Mouse (Mus musculus) layer of hippocampus, adult 18-20 months (tissue): Measurements from ENCODE around the gene Tssk4. TPM values are rescaled to one million over a fixed set of nuclear protein-coding genes. Genes with fewer than 3 reads are reported as not detected.
A peak's percentile ranks its signal among the peaks of the same experiment; 100 is the strongest.

Experiments
- DNase-seq, 2 experiments: peaks; one replicate each; pipeline ENCODE4 v3.0.0; 2022; ENCODE audit warnings: low spot score in 2 of 2
- long read RNA-seq: library from polyadenylated mRNA; stranded (forward); transcript quantifications from one replicate; pipeline ENCODE4 v2.0.0, GENCODE M21; 2021
- total RNA-seq, 2 experiments: library from RNA; stranded (reverse); gene quantifications; 2 replicates each; pipeline ENCODE4 v1.2.3; 2021

Tssk4 gene
- 1 to 10 TPM in 1 of 2 experiments, under 1 TPM in 1; 0.79 to 1.2 TPM for total RNA-seq
- long read RNA-seq, result 0 reads

DNA sequence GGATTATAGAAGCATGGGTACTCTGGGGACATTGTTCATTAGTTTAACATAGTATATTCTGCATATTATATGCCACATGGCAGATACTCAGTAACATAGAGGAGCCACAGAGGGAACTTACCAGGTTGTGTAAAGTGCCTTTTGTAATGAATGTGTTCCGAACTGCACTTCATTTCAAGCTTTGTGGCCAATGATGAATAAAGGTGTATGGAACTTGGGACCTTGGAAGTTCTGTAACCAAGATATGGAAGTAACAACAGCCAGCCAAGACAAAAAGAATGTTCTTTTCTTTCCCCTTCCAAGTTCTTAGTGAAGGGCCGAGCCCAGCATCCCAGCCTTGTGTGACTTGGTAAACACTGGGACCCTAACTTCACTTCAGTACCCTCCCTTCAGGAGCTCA lies at the start of gene Tssk4:
Gene Tssk4, plus strand, starts transcription at position 301 of the 400 bp plus-strand sequence.
- DNase-seq, result no peak

DNA sequence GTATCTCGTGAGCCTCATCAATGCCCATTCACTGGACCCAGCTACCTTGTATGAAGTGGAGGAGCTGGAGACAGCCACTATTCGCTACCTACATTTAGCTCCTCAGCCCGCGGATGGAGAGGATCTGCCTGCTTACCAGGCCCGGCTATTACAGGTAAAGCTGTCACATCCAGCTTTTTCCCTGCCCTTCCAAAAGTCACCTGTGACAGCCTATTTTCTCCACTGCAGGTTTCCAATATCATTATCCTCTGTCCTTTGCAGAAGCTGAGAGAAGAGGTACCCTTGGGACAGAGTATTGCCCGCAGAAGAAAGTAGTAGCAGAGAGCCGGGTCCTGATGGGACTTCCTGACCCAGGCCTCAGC lies 46.7 kb upstream of the Tssk4 start, which contains the start of gene Irf9:
Gene Irf9, plus strand, starts transcription at position 301 of the 362 bp plus-strand sequence.
- DNase-seq, result no peak

DNA sequence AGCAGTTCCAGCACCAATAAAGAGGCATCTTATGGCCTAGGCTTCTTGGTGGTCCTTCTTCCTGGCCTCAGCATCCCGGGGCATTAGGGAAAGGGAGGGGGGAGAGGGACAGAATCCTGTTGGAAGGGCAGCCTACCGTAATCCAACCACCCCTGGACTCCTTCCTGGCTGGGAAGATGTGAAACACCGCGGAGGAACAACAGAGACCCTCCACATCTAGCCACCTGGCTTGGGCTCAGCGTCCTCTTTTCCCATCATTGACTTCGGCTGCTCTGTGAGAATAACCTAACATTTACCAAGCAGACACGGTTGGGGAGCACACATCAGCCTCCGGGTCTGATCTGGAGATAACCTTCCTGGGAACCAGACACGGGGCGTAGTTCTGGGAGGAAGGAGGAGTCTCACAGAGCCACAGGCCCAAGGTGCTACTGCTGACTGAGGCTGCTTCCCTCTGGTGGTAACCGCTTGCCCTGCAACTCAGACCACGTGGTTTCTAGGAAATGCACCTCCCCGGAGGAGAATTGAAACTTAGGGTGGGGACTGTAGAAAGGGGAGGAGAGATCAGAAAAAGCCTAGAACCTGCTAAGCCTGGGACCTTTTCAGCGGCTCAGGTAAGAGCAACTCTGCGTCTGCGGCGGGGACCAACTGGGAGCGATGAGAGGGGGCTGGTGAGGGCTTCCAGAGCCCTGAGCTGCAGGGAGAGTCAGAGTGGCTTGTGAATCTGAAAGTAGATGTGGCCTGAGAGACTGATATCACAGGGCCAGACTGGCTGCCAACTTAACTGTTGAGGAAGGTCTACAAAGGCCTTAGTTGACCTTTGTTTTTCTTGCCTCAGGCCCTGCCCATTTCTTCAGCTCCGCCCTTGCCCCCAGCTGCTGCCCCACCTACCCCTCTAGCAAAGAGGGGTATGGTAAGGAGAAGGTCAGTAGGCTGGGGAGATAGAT lies 46.1 kb upstream of the Tssk4 start:
- peak; percentile 80 to 90 for DNase-seq

DNA sequence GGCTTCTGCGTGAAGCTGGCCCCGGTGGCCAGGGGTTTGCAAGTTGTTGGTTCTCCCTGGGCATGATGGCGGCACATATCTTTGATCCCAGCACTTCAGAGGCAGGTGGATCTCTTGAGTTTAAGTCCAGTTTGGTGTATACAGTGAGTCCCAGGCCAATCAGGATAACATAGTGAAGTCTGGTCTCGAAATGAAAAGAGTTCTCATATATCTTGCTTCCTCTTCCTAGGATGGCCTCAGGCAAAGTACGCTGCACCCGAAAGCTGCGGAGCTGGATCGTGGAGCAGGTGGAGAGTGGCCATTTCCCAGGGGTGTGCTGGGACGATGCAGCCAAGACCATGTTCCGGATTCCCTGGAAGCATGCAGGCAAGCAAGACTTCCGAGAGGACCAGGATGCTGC lies 45.2 kb upstream of the Tssk4 start:
- DNase-seq, result no peak

DNA sequence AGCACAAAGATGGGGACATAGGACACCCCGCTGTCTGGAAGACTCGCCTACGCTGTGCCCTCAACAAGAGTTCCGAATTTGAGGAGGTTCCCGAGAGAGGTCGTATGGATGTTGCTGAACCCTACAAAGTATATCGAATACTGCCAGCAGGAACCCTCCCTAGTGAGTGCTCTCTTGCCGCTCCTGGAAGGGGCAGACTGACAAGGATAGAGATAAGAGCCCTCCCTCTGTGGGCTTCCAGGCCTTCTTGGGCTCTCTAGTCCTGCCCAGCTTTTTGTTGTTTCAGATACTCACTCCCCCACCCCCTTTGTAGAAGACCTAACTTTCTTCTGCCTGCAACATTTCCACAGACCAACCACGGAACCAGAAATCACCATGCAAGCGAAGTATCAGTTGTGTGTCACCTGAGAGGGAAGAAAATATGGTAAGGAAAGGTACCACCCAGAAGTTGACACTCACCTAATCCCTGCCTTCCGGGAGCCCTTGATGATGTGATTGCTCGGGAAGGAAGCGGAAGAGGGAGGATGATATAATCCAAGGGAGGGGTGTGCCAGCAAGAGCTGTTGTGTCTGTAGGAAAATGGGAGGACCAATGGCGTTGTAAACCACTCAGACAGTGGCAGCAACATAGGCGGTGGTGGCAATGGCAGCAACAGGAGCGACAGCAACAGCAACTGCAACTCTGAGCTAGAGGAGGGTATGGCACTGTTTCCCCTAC lies 44.1 kb upstream of the Tssk4 start:
- no peak for DNase-seq

DNA sequence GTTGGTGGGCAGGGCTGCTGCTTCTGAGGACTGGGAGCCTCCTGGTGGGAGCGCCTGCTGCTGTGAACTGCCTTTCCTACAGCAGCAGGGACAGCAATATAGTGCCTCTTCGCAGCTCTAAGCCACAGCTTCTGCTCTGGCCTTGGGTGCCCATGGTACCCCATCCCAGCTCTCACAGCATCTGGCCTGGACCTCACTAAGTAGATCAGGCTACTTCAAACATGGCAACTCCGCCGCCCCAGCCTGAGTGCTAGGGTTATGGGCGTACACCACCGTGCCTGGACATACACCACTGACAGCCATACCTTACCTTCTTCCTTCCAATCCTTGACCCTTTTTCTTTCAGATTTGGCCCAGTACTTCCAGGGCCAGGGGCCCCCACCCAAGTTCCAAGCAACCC lies 41.6 kb upstream of the Tssk4 start:
- DNase-seq, result no peak

DNA sequence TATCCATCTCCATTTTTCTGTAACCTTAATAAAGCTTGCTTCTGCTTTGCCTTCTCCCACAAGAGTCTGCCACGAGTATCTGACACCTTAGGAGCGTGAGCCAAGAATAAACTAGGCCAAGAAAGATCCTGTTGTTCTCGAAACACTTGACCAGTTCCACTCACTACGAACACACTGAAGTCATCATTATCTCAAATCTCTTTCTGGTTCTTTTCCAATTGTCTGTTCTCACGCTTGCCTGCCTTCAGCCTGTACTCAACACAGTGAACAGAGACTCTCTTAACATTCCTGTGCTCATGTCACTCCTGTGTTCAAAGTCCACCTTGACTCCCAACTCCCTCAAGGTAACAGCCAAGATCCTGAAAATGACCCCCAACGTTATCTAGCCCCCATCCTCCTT lies 36.6 kb upstream of the Tssk4 start:
- DNase-seq, result no peak

DNA sequence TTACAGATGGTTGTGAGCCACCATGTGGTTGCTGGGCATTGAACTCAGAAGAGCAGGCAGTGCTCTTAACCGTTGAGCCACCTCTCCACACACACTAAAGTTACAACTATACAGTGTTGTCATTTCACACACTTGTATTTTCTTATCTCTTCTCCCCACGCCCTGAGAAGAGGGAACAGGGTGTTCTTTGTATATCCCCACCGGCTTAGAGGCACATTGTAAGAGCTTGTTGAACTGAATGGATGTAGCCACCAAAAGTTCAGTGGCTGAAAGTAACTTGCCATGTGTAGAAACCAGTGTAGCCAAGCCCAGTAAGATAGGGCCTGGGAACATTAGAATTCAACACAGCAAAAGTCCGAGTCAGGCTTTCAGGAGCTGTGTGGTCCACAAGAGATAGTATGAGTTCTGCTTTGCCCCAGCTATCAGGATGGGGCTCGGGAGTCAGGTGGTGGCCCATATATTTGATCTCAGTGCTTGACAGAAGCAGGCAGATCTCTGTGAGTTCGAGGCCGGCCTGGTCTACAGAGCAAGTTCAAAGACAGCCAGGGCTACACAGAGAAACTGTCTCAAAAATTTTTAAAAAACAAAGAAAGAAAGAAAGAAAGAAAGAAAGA lies 35.3 kb upstream of the Tssk4 start:
- no peak for DNase-seq

DNA sequence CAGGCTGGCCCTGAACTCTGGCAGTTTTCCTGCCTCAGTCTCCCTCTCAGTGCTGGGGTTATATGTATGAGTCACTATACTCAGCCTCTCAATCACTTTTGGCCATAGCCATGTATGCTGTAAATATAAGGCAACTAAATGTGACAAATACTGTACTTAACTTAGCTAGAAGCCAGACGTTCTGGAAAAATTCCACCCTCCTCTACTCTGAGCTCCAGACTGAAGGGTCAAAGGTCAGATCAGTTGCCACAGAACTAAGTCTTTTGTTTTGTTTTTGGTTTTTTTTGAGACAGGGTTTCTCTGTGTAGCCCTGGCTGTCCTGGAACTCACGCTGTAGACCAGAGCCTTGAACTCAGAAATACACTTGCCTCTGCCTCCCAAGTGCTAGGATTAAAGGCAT lies 34.1 kb upstream of the Tssk4 start:
- DNase-seq, result no peak

DNA sequence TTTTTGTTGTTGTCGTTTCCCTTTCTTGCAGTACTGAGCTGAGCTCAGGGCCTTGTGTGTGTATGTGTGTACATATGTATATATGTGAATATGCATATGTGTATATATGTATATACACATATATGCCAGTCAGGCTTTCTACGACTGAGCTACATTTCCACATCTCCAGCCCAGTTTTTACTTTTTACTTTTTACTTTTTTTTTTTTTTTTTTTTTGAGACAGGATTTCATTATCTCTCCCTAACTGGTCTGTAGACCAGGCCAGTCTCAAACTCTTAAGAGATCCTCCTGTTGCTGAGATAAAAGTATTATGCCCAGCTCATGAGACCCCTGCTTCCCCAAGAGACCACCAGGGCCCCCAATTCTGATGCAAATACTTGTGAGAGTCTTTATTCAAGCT lies 33.1 kb upstream of the Tssk4 start:
- no peak for DNase-seq

DNA sequence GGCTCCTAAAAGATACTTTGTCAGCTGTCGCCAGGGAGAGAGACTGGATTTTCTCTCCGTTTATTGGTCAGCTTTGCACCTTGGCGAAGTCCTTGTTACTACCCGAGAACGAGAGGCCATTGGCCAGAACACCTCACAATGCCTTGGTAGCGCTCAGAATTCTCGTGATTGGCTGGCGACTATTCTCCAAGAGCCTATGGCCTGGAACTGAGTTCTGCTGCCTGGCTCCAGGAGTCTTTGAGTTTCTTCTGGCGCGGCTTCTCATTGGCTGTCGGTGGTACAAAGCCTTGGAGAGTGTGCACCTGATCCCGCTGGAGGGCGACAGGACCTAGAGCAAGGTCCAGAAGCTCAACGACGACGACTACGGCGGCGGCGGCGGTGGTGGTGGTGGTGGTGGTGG lies 32.2 kb upstream of the Tssk4 start, which contains the start of gene Rec8:
Gene Rec8, plus strand, starts transcription at position 216 of the 400 bp plus-strand sequence.
- DNase-seq, result no peak

DNA sequence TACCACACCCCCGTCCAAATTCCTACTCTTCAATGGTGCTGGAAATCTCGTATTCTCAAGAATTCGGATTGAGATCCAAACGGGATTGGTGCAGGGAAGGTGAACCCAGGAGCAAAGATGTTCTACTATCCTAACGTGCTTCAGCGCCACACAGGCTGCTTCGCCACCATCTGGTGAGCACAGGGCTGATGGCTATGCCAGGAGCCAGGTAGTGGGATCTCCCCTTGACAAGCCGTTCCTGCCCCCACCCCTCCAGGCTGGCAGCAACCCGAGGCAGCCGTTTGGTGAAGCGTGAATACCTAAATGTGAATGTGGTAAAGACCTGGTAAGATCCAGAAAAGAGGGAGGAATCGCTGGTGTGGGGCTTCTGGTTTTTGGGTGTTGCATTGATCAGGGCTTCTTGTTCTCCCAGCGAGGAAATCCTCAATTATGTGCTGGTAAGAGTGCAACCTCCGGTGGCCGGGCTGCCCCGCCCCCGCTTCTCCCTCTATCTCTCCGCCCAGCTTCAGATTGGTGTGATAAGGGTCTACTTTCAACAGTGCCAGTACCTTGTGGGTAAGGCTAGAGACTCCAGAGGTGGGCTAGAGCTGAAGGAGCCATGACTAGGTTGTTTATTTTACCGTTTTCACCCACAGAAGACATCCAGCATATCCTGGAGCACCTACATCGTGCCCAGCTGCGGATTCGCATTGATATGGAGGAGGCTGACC lies 31.3 kb upstream of the Tssk4 start:
- DNase-seq, result no peak

DNA sequence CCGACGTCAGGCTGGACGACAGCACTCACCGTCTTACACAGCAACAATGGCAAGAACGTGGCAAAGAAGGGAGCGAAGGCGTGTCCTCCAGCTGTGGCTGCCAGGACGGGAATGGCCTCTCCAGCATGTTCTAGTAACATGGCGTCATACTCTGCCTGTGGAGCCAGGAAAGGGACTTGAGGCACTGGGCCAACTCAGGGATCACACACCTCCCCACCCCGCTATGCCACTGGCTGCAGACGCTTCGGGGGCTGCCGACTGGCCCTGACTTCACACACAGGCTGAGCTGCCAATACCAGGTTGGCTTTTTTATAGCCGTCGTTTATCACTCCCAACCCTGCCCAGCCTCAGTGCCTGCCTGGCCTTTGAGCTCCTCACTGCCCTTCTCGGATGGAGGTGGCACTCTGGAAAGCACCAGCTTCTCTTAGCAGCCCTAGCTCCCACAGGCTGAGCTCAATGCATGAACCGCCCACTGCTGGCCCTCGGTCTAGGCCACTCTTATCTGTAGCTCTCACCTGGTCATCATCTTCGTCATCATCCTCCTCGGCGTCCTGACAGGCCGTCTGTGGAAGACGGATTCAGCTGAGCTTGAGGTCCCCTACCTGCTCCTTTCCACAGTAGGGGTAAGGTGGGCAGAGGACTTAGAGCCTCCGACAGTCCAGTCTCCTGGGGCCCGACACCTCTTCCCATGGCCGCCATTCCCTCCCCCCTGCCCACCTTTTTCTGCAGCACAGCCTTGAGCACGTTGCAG lies 21.7 kb upstream of the Tssk4 start:
- no peak for DNase-seq

DNA sequence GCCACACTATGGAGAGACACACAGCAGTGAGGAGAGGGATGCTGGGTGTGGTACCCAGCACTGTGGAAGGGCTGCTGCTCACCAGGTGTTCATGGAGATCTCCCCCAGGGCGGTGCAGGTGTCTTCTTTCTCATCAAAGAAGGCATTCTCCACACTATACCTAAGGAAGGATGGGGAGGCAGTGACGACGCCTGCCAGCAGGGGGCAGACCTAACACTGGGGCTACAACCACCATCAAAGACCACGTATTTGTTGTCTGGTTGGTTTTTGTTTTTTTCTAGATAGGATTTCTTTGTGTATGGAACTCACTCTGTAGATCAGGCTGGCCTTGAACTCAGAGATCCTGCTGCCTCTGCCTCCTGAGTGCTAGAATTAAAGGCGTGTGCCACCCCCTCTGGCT lies 20.7 kb upstream of the Tssk4 start:
- DNase-seq, result peak in 1 of 2 experiments; percentile 48

DNA sequence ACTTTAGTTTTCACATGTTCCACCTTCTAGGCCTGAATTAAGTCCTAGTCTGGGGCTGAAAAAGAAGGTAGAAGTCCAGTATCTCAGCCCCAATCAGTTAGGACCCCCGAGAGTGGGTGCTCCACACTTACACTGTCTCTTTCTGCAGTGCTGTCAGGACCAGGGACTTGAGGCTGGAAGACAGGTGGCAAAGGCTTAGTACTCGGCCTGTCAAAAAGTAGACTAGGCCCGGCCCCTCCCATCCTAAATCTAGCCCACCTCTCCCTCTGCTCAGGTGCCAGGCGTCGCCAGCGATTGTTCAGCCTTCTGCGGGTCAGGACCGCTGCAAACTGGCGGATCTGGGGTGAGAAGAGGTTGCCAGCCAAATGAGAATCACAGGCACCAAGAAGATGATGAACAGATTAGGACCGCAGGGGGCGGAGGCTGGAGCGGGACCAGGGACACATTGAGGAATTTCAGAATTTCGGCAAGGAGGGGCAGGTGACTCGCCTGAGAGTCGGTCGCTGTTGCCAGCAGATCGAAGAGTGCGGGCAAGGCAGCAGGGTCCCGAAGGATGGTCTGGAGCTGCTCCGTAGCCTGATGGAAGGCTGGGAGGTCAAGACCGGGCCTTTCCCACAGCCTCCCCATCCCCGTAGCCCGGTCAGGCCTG lies 15.0 kb upstream of the Tssk4 start:
- DNase-seq, result peak in 1 of 2 experiments; percentile 36

DNA sequence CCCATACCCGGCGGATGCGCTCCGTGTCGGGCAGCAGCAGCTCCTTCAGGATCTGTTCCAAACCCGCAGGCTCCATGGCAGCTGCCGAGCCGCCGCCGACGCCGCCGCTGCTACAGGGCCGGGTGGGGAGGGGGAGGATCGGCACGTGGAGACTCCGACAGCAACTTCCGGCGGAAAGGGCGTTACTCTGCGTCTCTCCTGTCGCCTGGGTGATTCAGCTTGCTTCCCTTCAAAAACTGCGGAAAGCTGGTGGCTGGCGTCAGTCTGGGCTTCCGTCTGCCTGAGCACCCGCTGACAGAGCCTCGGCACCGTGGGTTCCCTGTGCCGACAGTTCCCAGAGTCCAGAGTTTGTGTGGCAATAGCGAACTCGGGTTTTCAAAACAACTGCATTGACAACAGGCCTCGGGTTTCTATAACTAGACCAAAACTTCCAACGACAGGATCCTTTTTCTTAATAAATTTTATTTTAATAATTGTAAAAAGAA lies 14.4 kb upstream of the Tssk4 start, which contains the start of gene Ipo4:
Gene Ipo4, minus strand, starts transcription at position 435 of the 485 bp plus-strand sequence.
- peak; percentile 88 to 94 for DNase-seq

DNA sequence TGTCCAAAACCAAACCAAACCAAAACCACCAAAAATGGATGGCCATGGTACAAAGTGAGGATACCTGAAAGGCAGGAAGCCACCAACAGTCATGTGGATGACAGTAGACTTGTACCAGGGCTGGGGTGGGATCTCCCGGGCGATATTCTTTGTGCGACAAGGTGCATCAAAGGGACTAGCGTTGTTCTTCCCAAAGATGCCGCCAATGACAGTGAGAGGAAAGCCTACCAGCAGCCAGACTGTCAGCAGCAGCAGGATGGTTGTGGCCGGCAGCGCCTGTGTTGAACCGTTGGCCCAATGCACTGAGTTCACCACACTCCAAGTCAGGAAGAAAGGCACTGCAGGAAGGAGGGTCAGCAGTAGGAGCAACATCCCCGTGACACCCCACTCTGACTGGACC lies 12.2 kb upstream of the Tssk4 start, which contains the start of gene Gm49378:
Gene Gm49378, minus strand, starts transcription at position 101 of the 400 bp plus-strand sequence.
- DNase-seq, result no peak

DNA sequence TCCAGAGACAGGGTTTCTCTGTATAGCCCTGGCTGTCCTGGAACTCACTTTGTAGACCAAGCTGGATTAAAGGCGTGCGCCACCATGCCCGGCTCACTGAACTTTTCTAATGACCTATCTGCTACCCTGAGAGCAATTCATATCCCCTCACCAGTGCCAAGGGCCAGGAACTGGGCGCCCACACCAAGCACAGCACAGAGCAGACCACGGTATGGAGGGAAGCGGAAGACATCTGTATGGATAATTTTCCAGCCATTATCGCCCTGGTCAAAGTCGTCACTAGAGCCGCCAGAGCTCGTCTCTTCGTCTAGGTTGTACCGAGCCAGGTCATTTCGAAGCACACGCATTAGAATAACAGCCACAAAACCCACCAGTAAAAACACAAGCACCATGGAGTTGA lies 9.2 kb upstream of the Tssk4 start:
- DNase-seq, result no peak

DNA sequence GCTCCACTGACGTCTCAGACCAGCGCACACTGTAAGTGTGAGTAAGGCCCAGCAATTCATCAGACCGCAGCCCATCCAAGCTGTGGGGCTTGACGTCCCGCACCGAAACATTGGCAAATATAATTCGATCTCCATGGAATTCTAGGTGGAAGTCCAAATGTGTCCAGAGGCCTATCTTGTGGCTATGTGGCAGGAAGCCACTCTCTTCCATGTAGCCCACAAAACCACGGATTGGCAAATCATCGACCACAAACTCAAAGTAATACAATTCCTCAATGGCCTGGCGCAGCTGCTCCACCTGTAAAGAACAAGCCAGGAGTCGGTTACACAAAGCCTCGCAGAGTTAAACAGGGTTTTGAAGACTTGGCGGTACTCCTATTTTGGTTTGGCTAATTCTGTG lies 8.7 kb upstream of the Tssk4 start:
- DNase-seq, result no peak

DNA sequence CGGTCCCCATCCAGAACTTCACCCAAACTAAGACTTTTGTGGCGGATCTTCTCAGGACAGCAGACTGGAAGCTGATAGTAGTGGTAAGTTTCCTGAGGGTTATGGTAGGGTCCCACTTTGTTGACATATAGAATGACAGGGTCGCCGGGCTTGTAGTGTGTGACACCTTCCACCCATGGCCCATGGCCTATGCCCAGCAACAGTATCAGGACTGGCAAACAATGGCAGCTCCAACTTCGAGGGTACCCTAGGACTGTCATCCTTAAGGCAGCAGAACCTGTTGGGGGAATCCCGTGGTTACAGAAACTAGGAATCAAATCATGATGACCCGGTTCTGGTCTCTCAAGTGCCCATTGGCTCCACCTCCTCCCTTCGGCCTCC lies 7.3 kb upstream of the Tssk4 start:
- no peak for DNase-seq
